In genomic region chr3:41484920-41485319, GRCm38 (mm10) we compare ENCODE assay signal across 13 mouse cellular contexts.
"Had no signal": no experiment of that assay in that cellular context is flagged by ENCODE, and none has a peak within 500 bp of the region (broad histone marks: within the 10 kb centered on the region; RNA-seq: fewer than 3 reads in every experiment).

No protein-coding gene starts in this region.

- ATAC-seq: midbrain, embryonic 16.5 days had no signal

- DNase-seq: lung, embryonic 14.5 days; lung, postnatal 10 days; lung, postnatal 4 days; midbrain, embryonic 14.5 days; retina, postnatal 1 day; right cerebral cortex, adult 18-20 months; right cerebral cortex, postnatal 25 days; right cerebral cortex, postnatal 4 days; spleen, adult 18-20 months; thymus, adult 2 months; thymus, postnatal 25 days; thymus, postnatal 4 days had no signal
